Mouse (Mus musculus) G1E (cell line): ENCODE results near the gene Ncoa4. TPM values are rescaled to one million over a fixed set of nuclear protein-coding genes. Genes with fewer than 3 reads are reported as not detected.
"Not testable (repeated sequence)": the region's sequence is repeated elsewhere in the genome, so short reads cannot be mapped to it uniquely, and the experiment has no call there.

Source experiments
- ATAC-seq: 2 replicates; pipeline ENCODE4 v1.8.0; 2016; ENCODE audit warnings: mild to moderate bottlenecking; ENCODE audit not compliant: insufficient number of reproducible peaks, poor library complexity, low FRiP score, severe bottlenecking; ENCODE audit errors: extremely low read depth
- DNase-seq: peaks from one replicate; pipeline ENCODE4 v3.0.0; 2012; ENCODE audit warnings: low spot score
- H3K27me3 ChIP-seq: 2 replicates; pipeline ENCODE4 v1.6.1; 2012; ENCODE audit warnings: mild to moderate bottlenecking, low read length, inconsistent platforms; ENCODE audit not compliant: insufficient read depth
- H3K36me3 ChIP-seq: replicated peaks from 2 replicates; pipeline ENCODE3; 2012; ENCODE audit warnings: mild to moderate bottlenecking, inconsistent platforms
- H3K4me1 ChIP-seq: 2 replicates; pipeline ENCODE4 v1.6.1; 2012; ENCODE audit warnings: low read depth, low read length, inconsistent platforms, mixed read lengths; ENCODE audit not compliant: insufficient read depth
- H3K4me3 ChIP-seq: 2 replicates; pipeline ENCODE4 v1.5.1; 2012; ENCODE audit warnings: low read depth, mild to moderate bottlenecking, inconsistent platforms, low read length, moderate library complexity, mixed read lengths
- H3K9me3 ChIP-seq: replicated peaks from 2 replicates; pipeline ENCODE4 v1.6.1; 2012; ENCODE audit warnings: inconsistent platforms
- CTCF ChIP-seq: IDR thresholded peaks from 2 replicates; pipeline ENCODE4 v1.5.1; 2012; ENCODE audit warnings: low read depth, low read length, inconsistent platforms, mixed read lengths
- GATA1 ChIP-seq: IDR thresholded peaks from 2 replicates; pipeline ENCODE4 v1.6.1; 2012; ENCODE audit warnings: borderline replicate concordance, low read length, inconsistent platforms, mixed read lengths
- GATA2 ChIP-seq: IDR thresholded peaks from 2 replicates; pipeline ENCODE4 v1.6.1; 2012; ENCODE audit warnings: low read depth, low read length, inconsistent platforms, borderline replicate concordance
- POLR2AphosphoS5 ChIP-seq: IDR thresholded peaks from 2 replicates; pipeline ENCODE4 v1.6.1; 2012; ENCODE audit warnings: low read depth, low read length, inconsistent platforms; ENCODE audit not compliant: insufficient replicate concordance
- TAL1 ChIP-seq: conservative IDR thresholded peaks from 2 replicates; pipeline ENCODE4 v1.6.1; 2012; ENCODE audit warnings: low read depth, low read length, inconsistent platforms, mixed read lengths
- polyA plus RNA-seq: library from polyadenylated mRNA; stranded (reverse); fragments of >175 nt; gene quantifications from 2 replicates; pipeline ENCODE4 v1.2.3, GENCODE M21; 2012
- total RNA-seq, 2 experiments: library from RNA; stranded (forward) in 1 of 2; stranded (reverse) in 1 of 2; fragments of 200-1000 nt in 1 of 2; fragments of >200 nt in 1 of 2; fragmentation: Nextera tagmentation in 1 of 2; gene quantifications; 2 replicates each; pipeline ENCODE4 v1.2.3; 2014 to 2017

Ncoa4 gene
- total and polyA plus RNA-seq, 3 experiments = 6.8 to 288 (median 228) TPM

DNA sequence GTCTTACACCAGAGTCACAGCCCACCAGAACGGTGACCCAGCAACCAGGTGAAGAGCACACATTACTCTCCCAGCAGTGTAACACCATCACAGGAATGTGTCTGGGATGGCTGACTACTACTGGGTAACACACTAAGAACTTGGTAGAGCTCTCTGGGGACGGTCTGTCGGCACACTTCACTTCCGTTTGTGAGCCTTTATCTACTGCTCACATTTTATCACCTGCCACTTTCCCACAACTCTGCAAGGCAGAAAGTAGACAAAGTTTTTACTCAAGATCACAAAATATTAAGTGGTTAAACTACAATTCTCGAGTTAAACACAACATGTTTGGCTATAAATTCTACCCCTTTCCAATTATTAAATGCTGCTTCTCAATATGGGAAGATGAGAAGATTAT lies 32.3 kb downstream of the Ncoa4 start:
- ATAC-seq (no peak), DNase-seq (no peak)
- H3K4me1 ChIP-seq = peaks cover 23% of the 10 kb centered on the region
- H3K4me3 ChIP-seq = no peak overlapping the region
- no peaks in the 10 kb centered on the region for H3K27me3 ChIP-seq
- TF ChIP-seq POLR2AphosphoS5 (no peak), CTCF (no peak), GATA2 (no peak), TAL1 (no peak), GATA1 (no peak)
- H3K36me3 ChIP-seq = peaks cover 86% of the 10 kb centered on the region
- no peaks in the 10 kb centered on the region for H3K9me3 ChIP-seq

DNA sequence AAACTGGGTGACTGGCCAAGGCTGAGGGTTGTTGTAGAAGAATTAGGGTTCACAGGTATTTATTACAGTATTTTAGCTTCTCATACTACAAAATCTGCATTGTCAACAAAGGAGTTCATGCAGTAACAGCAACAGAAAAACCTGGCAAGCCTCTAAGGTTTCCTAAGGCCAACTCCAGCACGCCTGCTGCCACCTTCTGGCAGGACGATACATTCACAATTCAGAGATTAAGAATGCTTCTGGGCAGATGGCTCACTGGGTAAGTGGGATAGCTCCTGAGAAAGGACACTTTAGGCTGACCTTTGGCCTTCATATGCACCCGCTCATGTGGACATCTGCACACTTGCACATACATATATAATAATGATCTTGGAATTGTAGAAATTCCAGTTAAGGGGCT lies 32.8 kb downstream of the Ncoa4 start:
- peaks cover 86% of the 10 kb centered on the region for H3K36me3 ChIP-seq
- H3K4me3 ChIP-seq = no peak overlapping the region
- ATAC-seq = peak; percentile 49; the same call in 1 of the 2 replicates
- 0 out of 2 replicates have a peak, but pooled peaks have one; percentile 6 for TF ChIP-seq CTCF
- TF ChIP-seq GATA2 = no peak
- no peaks in the 10 kb centered on the region for H3K27me3 ChIP-seq
- no peaks in the 10 kb centered on the region for H3K9me3 ChIP-seq
- peak; percentile 12 for DNase-seq
- peaks cover 24% of the 10 kb centered on the region for H3K4me1 ChIP-seq

DNA sequence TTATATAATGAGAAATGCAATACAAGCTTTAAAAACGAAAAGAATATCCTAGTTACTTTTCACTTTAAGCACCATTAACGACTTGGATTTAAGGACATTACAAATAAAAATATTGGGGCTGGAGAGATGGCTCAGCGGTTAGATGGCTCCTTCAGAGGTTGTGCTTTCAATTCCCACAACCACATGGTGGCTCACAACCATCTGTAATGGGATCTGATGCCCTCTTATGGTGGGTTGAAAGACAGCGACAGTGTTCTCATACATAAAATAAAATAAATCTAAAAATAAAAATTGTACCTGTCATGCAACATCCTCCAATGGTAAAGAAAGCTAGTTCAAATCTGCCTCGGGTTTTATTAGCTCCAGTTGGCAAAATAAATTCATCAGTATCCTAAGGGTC lies 33.9 kb downstream of the Ncoa4 start:
- Histone ChIP-seq H3K4me1 (peaks cover 32% of the 10 kb centered on the region), H3K36me3 (peaks cover 85% of the 10 kb centered on the region)
- not testable (repeated sequence) for DNase-seq, H3K27me3 ChIP-seq, ATAC-seq, H3K9me3 ChIP-seq, H3K4me3 ChIP-seq

DNA sequence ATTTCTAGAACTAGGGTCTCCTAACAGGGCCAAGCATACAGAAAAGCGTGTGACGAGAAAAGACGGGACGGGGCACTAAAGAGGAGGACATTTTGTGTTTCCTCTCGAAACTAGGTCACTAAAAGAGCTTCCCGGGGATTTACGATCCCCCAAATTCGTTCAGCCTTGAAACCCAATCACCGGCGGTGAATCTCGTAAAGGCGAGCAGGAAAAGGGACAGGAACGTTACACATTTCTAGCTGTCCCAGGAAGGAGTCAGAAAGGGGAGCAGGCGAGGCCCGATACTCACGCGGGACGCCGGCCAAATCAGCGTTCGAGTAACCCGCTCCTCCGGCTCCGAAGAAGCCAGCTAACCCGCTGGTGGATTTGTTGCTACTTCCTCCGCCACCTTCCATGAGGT lies 41.7 kb downstream of the Ncoa4 start:
- Histone ChIP-seq H3K4me1 (peaks cover 42% of the 10 kb centered on the region), H3K27me3 (no peaks in the 10 kb centered on the region), H3K9me3 (no peaks in the 10 kb centered on the region), H3K36me3 (peaks cover 47% of the 10 kb centered on the region), H3K4me3 (peak overlapping the region; percentile 97)
- TF ChIP-seq GATA2 (no peak), TAL1 (no peak), POLR2AphosphoS5 (no peak), GATA1 (no peak), CTCF (no peak)
- DNase-seq = peak; percentile 13
- no peak for ATAC-seq

DNA sequence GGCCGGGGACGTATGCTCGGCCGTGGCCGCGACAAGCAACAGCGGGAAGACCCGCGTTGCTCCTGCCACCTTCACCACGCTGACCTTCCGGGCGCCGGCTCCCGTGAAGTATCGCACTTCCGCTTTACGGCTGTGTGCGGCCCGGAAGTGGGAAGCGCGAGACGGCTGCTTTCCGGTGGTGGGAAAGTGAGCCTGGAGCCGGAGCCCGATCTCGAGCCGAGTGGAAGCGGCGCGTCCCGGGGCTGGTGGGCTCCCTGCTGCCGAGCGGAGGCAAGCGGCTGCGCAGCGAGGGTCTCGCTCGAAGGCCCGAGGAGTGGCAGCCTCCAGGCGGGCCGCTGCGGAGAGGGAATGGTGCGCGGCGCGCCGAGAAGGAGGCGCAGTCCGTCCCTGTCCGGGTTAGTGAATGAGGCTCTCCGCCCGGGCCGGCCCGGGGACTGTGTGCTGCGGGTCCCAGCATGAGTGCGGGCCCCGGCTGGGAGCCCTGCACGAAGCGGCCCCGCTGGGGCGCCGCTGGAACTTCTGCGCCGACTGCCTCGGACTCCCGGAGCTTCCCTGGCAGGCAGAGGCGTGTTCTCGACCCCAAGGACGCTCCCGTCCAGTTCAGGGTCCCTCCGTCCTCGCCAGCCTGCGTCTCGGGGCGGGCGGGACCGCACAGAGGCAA lies 42.3 kb downstream of the Ncoa4 start, which contains the start of the genes Timm23 and Parg:
Gene Timm23, minus strand, starts transcription at position 108 of the 661 bp plus-strand sequence.
Gene Parg, plus strand, starts transcription at position 159 of the 661 bp plus-strand sequence.
- Histone ChIP-seq H3K4me3 (peak within 1 kb of the TSS; percentile 97), H3K9me3 (no peaks in the 10 kb centered on the region), H3K36me3 (peaks cover 43% of the 10 kb centered on the region), H3K4me1 (peaks cover 39% of the 10 kb centered on the region), H3K27me3 (no peaks in the 10 kb centered on the region)
- ATAC-seq = peak; percentile 72
- TF ChIP-seq TAL1 = no peak
- no peak for TF ChIP-seq POLR2AphosphoS5
- TF ChIP-seq GATA1 = no peak
- no peak for TF ChIP-seq CTCF
- TF ChIP-seq GATA2 = no peak
- peak; percentile 84 for DNase-seq

DNA sequence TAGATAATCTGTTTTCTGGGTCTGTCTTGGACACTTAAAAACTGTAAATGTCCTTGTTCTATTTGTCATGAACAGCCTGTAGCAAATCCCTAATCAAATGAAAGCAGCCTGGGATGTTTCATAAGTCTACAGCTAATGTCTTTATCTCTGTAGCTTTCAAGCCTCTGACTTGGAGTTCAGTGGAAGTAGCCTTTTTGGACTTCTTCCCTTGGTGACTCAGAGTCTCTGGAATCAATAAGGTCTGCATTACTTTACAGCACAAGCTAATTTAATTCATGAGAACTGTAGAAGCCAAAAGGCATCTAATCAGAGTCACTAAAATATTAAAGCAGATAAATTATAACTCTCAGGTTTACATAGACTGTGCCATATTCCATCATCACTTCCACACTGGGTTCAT lies 66.9 kb downstream of the Ncoa4 start:
- no peaks in the 10 kb centered on the region for H3K4me1 ChIP-seq
- no peaks in the 10 kb centered on the region for H3K9me3 ChIP-seq
- H3K27me3 ChIP-seq = no peaks in the 10 kb centered on the region
- no peak overlapping the region for H3K4me3 ChIP-seq
- DNase-seq = no peak
- peaks cover 57% of the 10 kb centered on the region for H3K36me3 ChIP-seq
- ATAC-seq = no peak
- TF ChIP-seq POLR2AphosphoS5 (no peak), TAL1 (no peak), GATA1 (no peak), GATA2 (no peak), CTCF (no peak)

DNA sequence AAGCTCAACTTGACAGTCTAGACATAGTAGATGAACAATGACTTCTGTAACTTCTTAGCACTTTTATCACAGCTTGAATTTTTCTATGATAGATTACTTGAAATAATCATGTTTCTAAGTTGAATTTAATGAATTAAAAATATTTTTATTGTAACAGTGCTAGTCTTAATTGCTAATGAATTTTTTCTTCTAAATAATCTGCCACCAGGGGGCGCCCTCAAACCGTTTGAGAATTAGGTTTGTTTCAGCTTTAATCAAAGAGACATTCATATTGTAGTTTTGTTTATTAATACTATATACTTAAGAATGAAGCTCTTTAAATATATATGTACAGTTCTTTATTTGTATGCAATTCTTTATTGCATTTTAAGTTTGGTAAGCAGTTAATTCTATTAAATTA lies 69.3 kb downstream of the Ncoa4 start:
- ATAC-seq = no peak

More for the DNA sequence above, 69.3 kb downstream of the Ncoa4 start:
- Histone ChIP-seq H3K4me1 (no peaks in the 10 kb centered on the region), H3K27me3 (no peaks in the 10 kb centered on the region), H3K36me3 (peaks cover 58% of the 10 kb centered on the region), H3K9me3 (no peaks in the 10 kb centered on the region), H3K4me3 (no peak overlapping the region)
- TF ChIP-seq GATA1 (no peak), TAL1 (no peak), CTCF (no peak), POLR2AphosphoS5 (no peak), GATA2 (no peak)
- DNase-seq = no peak

Other genes with a start within 250 kb of the Ncoa4 start
- gene Galnt15, start 130.9 kb upstream of the Ncoa4 start, total RNA-seq (2014; fragmentation: Nextera tagmentation) = not detected in 2 replicates
- 0.05 and 0.06 TPM in 2 replicates for gene Galnt15, start 130.9 kb upstream of the Ncoa4 start, total RNA-seq (2017)
- not detected in 2 replicates for gene Galnt15, start 130.9 kb upstream of the Ncoa4 start, polyA plus RNA-seq
- gene Oxnad1, start 74.5 kb upstream of the Ncoa4 start, total RNA-seq (2014; fragmentation: Nextera tagmentation) = 28.3 and 36.0 TPM in 2 replicates
- 53.5 and 61.3 TPM in 2 replicates for gene Oxnad1, start 74.5 kb upstream of the Ncoa4 start, total RNA-seq (2017)
- 8.1 and 13.0 TPM in 2 replicates for gene Oxnad1, start 74.5 kb upstream of the Ncoa4 start, polyA plus RNA-seq
- gene Dph3, start 74.1 kb upstream of the Ncoa4 start, total RNA-seq (2014; fragmentation: Nextera tagmentation) = 68.0 and 88.7 TPM in 2 replicates
- gene Dph3, start 74.1 kb upstream of the Ncoa4 start, total RNA-seq (2017) = 67.3 and 70.3 TPM in 2 replicates
- gene Dph3, start 74.1 kb upstream of the Ncoa4 start, polyA plus RNA-seq = 17.5 and 26.1 TPM in 2 replicates
- 2.1 TPM in 1 of 2 replicates, not detected in the other for gene Msmb, start 17.8 kb upstream of the Ncoa4 start, total RNA-seq (2014; fragmentation: Nextera tagmentation)
- 0.41 and 0.44 TPM in 2 replicates for gene Msmb, start 17.8 kb upstream of the Ncoa4 start, total RNA-seq (2017)
- gene Msmb, start 17.8 kb upstream of the Ncoa4 start, polyA plus RNA-seq = not detected in 2 replicates
- 349 and 453 TPM in 2 replicates for gene Timm23, start 42.0 kb downstream of the Ncoa4 start, total RNA-seq (2014; fragmentation: Nextera tagmentation)
- gene Timm23, start 42.0 kb downstream of the Ncoa4 start, total RNA-seq (2017) = 229 and 240 TPM in 2 replicates
- 468 and 573 TPM in 2 replicates for gene Timm23, start 42.0 kb downstream of the Ncoa4 start, polyA plus RNA-seq
- 74.7 and 97.6 TPM in 2 replicates for gene Parg, start 42.1 kb downstream of the Ncoa4 start, total RNA-seq (2014; fragmentation: Nextera tagmentation)
- 105 and 123 TPM in 2 replicates for gene Parg, start 42.1 kb downstream of the Ncoa4 start, total RNA-seq (2017)
- 33.1 and 33.9 TPM in 2 replicates for gene Parg, start 42.1 kb downstream of the Ncoa4 start, polyA plus RNA-seq
- gene Ogdhl, start 162.2 kb downstream of the Ncoa4 start, total RNA-seq (2014; fragmentation: Nextera tagmentation) = 1.7 TPM in 1 of 2 replicates, not detected in the other
- 0.12 and 0.33 TPM in 2 replicates for gene Ogdhl, start 162.2 kb downstream of the Ncoa4 start, total RNA-seq (2017)
- 0.18 and 0.20 TPM in 2 replicates for gene Ogdhl, start 162.2 kb downstream of the Ncoa4 start, polyA plus RNA-seq
- gene 1700024G13Rik, start 228.5 kb downstream of the Ncoa4 start, total RNA-seq (2014; fragmentation: Nextera tagmentation) = not detected in 2 replicates
- not detected in 2 replicates for gene 1700024G13Rik, start 228.5 kb downstream of the Ncoa4 start, total RNA-seq (2017)
- gene 1700024G13Rik, start 228.5 kb downstream of the Ncoa4 start, polyA plus RNA-seq = not detected in 2 replicates